Mouse (Mus musculus) cerebellum, adult 2 months (tissue): Measurements from ENCODE around the gene Dlgap4.

Experiments used
- CTCF ChIP-seq: fragments of 200-500 bp; IDR thresholded peaks from 2 replicates; pipeline ENCODE4 v1.5.1; 2011; ENCODE audit warnings: low read depth, mild to moderate bottlenecking, control low read depth, low read length, moderate library complexity, borderline replicate concordance; ENCODE audit not compliant: insufficient read depth
- POLR2A ChIP-seq: fragments of 200-500 bp; IDR thresholded peaks from 2 replicates; pipeline ENCODE4 v1.6.1; 2011; ENCODE audit warnings: low read length, control low read depth, borderline replicate concordance; ENCODE audit not compliant: insufficient read depth

DNA sequence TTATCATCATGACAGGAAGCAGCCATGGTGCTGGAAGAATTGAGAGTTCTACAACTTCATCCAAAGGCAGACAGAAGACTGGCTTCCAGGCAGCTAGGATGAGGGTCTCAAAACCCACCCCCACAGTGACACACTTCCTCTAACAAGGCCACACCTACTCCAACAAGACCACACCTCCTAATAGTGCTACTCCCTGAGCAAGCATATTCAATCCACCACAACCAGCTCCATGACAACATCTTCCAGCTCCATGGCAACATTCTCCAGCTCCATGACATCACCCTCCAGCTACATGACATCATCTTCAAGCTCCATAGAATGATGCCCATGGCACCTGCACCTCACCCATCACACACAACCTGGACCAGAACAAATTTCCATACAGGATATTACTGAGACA, 160.0 kb downstream of the Dlgap4 start:
- TF ChIP-seq CTCF (no peak), POLR2A (no peak)
